Mouse (Mus musculus) intestine, postnatal 0 days (tissue): ENCODE data around the gene A3galt2. TPM values are rescaled to one million over a fixed set of nuclear protein-coding genes. Genes with fewer than 3 reads are reported as not detected.

Source experiments
- ATAC-seq: fragments of 200-750 bp; cut with Nextera tagmentation; 2 replicates; pipeline ENCODE4 v1.8.0; 2017; ENCODE audit warnings: mild to moderate bottlenecking, moderate TSS enrichment, moderate library complexity
- H3K27ac ChIP-seq: fragments of 300-500 bp; sonication (generic); 2 replicates; pipeline ENCODE4 v1.5.1; 2014; ENCODE audit warnings: mild to moderate bottlenecking, low read depth, low read length, moderate library complexity
- H3K27me3 ChIP-seq: fragments of 300-500 bp; sonication (generic); replicated peaks from 2 replicates; pipeline ENCODE4 v1.6.1; 2014; ENCODE audit warnings: low read length, mixed read lengths; ENCODE audit not compliant: control insufficient read depth, insufficient read depth
- H3K36me3 ChIP-seq: fragments of 300-500 bp; sonication (generic); 2 replicates; pipeline ENCODE4 v1.6.1; 2014; ENCODE audit warnings: mild to moderate bottlenecking, moderate library complexity; ENCODE audit not compliant: control insufficient read depth, insufficient read depth
- H3K4me1 ChIP-seq: fragments of 300-500 bp; sonication (generic); replicated peaks from 2 replicates; pipeline ENCODE4 v1.6.1; 2014; ENCODE audit warnings: antibody characterized with exemption, low read length, mixed read lengths; ENCODE audit not compliant: control insufficient read depth, insufficient read depth
- H3K4me2 ChIP-seq: fragments of 300-500 bp; sonication (generic); replicated peaks from 2 replicates; pipeline ENCODE4 v1.6.1; 2014; ENCODE audit warnings: low read depth, mild to moderate bottlenecking, moderate library complexity
- H3K4me3 ChIP-seq: fragments of 300-500 bp; sonication (generic); 2 replicates; pipeline ENCODE4 v1.5.1; 2014; ENCODE audit warnings: low read depth, low read length
- H3K9ac ChIP-seq: fragments of 300-500 bp; sonication (generic); 2 replicates; pipeline ENCODE4 v1.6.1; 2014; ENCODE audit warnings: mild to moderate bottlenecking, low read depth, low read length
- H3K9me3 ChIP-seq: fragments of 300-500 bp; sonication (generic); 2 replicates; pipeline ENCODE4 v1.6.1; 2016; ENCODE audit warnings: mixed run types; ENCODE audit not compliant: control insufficient read depth
- CTCF ChIP-seq: sonication (generic); IDR thresholded peaks from 2 replicates; pipeline ENCODE4 v1.5.1; 2016; ENCODE audit warnings: low read depth, mild to moderate bottlenecking, control low read depth, antibody characterized with exemption, moderate library complexity
- WGBS: fragments of 180-500 bp; shearing (Covaris S2); extraction: QIAGEN DNeasy Blood & Tissue Kit; methylation state at CpG from one replicate; pipeline ENCODE4 v1.1.7; 2014; 5-methylcytosine and 5-hydroxymethylcytosine counted together
- polyA plus RNA-seq: library from polyadenylated mRNA; unstranded; fragments of >200 nt; fragmentation: Nextera tagmentation; extraction: Ambion mirVana; gene quantifications from 2 replicates; pipeline ENCODE4 v1.2.1, GENCODE M21; 2015

A3galt2 gene
- polyA plus RNA-seq, 1 experiment from 2014 or later, result not detected

- ATAC-seq, result no peak
- 81% methylated on average over 8 of the region's 8 CpGs for WGBS
Measured at GRCm38 (mm10) chr4:128794198-128794597, 39.0 kb downstream of the A3galt2 start.

GRCm38 (mm10) chr4:128795596-128795995 lies 40.4 kb downstream of the A3galt2 start:
- WGBS, result 28% methylated on average over 9 of the region's 9 CpGs
- Histone ChIP-seq H3K36me3 (peaks cover 7% of the 10 kb centered on the region; the same call in 1 of the 2 replicates), H3K9ac (no peak overlapping the region), H3K4me1 (0 out of 2 replicates have a peak, but pooled peaks cover 2% of the 10 kb centered on the region), H3K27ac (no peak overlapping the region), H3K9me3 (no peaks in the 10 kb centered on the region), H3K27me3 (no peaks in the 10 kb centered on the region), H3K4me2 (no peak overlapping the region), H3K4me3 (no peak overlapping the region)
- ATAC-seq, result no peak
- no peak for TF ChIP-seq CTCF

More at GRCm38 (mm10) chr4:128794198-128794597, 39.0 kb downstream of the A3galt2 start:
- 0 out of 2 replicates have a peak, but pooled peaks cover 2% of the 10 kb centered on the region for H3K4me1 ChIP-seq
- H3K27me3 ChIP-seq, result no peaks in the 10 kb centered on the region
- no peak overlapping the region for H3K4me3 ChIP-seq
- peaks cover 7% of the 10 kb centered on the region; the same call in 1 of the 2 replicates for H3K36me3 ChIP-seq
- no peak overlapping the region for H3K9ac ChIP-seq
- H3K9me3 ChIP-seq, result no peaks in the 10 kb centered on the region
- no peak overlapping the region for H3K27ac ChIP-seq
- no peak for TF ChIP-seq CTCF
- H3K4me2 ChIP-seq, result no peak overlapping the region

DNA sequence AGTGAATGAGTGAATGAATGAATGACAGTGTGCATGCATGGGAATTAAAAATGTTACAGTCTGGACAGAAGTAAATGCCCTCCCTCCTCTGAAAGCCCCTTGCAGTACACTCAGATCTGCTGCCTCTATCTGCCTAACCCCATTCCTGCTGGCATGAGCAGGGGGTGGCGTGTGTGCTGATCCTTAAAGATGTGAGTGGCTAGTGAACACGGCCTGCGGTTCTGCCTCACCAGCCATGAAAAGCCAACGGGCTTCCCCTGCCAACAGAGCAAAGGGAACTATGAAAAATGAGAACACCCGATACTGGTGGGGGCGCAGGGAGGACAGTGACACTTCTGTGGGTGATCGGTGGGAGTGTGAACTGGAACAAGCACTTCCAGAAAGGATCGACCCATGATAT lies 41.6 kb downstream of the A3galt2 start:
- Histone ChIP-seq H3K9me3 (no peaks in the 10 kb centered on the region), H3K4me1 (0 out of 2 replicates have a peak, but pooled peaks cover 2% of the 10 kb centered on the region), H3K27ac (no peak overlapping the region), H3K27me3 (no peaks in the 10 kb centered on the region), H3K9ac (no peak overlapping the region), H3K4me3 (no peak overlapping the region), H3K36me3 (peaks cover 7% of the 10 kb centered on the region; the same call in 1 of the 2 replicates), H3K4me2 (no peak overlapping the region)
- WGBS, result 84% methylated on average over 8 of the region's 8 CpGs
- no peak for ATAC-seq
- no peak for TF ChIP-seq CTCF

DNA sequence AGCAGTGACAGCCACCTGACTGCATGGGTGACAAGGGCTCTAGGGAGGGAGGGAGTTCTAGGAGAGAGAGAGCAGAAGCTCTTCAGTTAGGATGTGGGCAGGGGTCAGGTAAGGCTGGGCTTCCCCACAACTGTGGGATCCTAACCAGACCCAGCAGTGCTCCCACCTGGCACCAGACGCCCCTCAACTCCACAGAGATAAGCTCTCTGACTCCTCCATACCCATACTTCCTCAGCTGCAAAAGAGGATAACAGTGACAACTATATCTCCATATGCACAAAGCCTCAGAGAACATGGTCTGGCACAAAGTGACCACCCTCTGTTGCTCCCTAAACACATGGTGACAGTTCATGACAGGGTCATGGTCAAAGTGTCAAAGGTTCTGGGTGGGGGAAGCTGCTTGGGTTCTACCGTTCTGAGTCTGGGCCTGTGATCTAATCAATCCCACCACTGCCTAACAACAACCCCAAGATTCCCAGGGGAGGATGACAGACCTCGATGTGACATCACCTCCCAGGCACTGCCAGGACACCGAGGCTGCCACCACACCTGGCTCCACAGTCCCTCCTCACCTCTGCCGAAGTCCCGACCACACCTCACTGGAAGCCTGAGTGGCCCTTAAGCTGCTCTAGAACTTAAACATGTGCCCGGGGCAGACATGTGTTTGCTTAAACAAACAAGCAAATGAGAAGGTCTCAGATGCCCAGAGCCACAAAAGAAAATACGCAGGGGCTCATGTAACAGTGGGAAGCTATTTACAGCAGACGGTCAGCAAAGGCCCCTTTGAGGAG lies 46.7 kb downstream of the A3galt2 start:
- no peaks in the 10 kb centered on the region for H3K9me3 ChIP-seq
- H3K27me3 ChIP-seq, result no peaks in the 10 kb centered on the region
- no peak overlapping the region for H3K9ac ChIP-seq
- H3K27ac ChIP-seq, result no peak overlapping the region
- 54% methylated on average over 9 of the region's 9 CpGs for WGBS
- no peak overlapping the region for H3K4me2 ChIP-seq
- H3K4me1 ChIP-seq, result 0 out of 2 replicates have a peak, but pooled peaks cover 6% of the 10 kb centered on the region
- no peak for TF ChIP-seq CTCF
- no peak for ATAC-seq
- H3K4me3 ChIP-seq, result no peak overlapping the region
- H3K36me3 ChIP-seq, result no peaks in the 10 kb centered on the region

DNA sequence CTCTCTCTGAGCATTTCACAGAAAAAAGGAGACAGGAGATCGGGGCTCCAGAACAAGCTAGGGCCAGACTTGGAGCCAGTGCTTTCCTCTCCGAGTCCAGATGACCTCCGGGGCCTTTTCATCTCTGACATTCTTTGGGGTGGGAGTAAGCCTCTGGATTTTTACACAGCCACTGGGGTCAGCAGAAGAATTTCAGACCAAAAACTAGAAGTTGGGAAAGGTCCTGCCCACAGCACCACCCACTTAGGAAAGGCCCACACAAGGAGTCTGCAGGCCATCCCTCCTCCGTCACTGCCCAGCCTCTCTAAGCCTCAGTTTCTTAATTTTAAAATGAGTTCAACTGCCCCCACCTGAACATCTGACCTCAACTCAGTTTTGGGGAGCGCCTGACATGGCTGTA lies 48.4 kb downstream of the A3galt2 start:
- TF ChIP-seq CTCF, result no peak

GRCm38 (mm10) chr4:128804426-128805149 lies 49.4 kb downstream of the A3galt2 start:
- 10% methylated on average over 6 of the region's 6 CpGs for WGBS
- TF ChIP-seq CTCF, result 0 out of 2 replicates have a peak, but pooled peaks have one; percentile 13
- Histone ChIP-seq H3K9me3 (no peaks in the 10 kb centered on the region), H3K27me3 (no peaks in the 10 kb centered on the region), H3K36me3 (no peaks in the 10 kb centered on the region), H3K4me2 (peak overlapping the region; percentile 98), H3K4me1 (0 out of 2 replicates have a peak, but pooled peaks cover 6% of the 10 kb centered on the region), H3K27ac (no peak overlapping the region), H3K9ac (peak overlapping the region; percentile 99), H3K4me3 (peak overlapping the region; percentile 76)
- no peak for ATAC-seq

More for the DNA sequence above, 48.4 kb downstream of the A3galt2 start:
- peak overlapping the region; percentile 98 for H3K4me2 ChIP-seq
- WGBS, result 66% methylated on average over 5 of the region's 5 CpGs
- no peaks in the 10 kb centered on the region for H3K27me3 ChIP-seq
- H3K36me3 ChIP-seq, result no peaks in the 10 kb centered on the region
- no peak for ATAC-seq
- H3K9ac ChIP-seq, result no peak overlapping the region
- H3K9me3 ChIP-seq, result no peaks in the 10 kb centered on the region
- 0 out of 2 replicates have a peak, but pooled peaks cover 6% of the 10 kb centered on the region for H3K4me1 ChIP-seq
- no peak overlapping the region for H3K27ac ChIP-seq
- no peak overlapping the region for H3K4me3 ChIP-seq
